Mouse (Mus musculus): ENCODE measurements around the gene Slc9a3. TPM values are rescaled to one million over a fixed set of nuclear protein-coding genes. Genes with fewer than 3 reads are reported as not detected.

The Slc9a3 gene
- polyA plus RNA-seq, 1 experiment from 2014 or later = not detected

DNA sequence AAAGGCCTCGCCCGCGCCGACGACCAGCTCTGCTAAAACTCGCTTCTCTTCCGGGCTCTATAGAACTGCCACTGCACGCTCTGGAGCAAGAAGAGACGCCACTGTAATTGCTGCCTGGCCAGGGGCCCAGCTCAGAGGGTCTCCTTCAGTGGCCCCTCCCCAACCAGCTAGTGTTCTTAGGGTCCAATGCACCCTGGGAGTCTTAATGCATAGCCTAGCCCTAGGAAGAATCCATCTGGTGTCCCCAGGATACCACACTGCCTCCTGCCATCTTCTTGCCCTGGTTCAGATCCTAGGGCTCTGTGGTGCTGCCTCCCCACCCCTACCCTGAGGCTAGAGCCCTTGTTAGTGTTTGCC lies 45.8 kb downstream of the Slc9a3 start:
- WGBS = 9% methylated on average over 9 of the region's 9 CpGs
- peak overlapping the region; percentile 68; the same call in 1 of the 2 replicates for H3K27ac ChIP-seq

DNA sequence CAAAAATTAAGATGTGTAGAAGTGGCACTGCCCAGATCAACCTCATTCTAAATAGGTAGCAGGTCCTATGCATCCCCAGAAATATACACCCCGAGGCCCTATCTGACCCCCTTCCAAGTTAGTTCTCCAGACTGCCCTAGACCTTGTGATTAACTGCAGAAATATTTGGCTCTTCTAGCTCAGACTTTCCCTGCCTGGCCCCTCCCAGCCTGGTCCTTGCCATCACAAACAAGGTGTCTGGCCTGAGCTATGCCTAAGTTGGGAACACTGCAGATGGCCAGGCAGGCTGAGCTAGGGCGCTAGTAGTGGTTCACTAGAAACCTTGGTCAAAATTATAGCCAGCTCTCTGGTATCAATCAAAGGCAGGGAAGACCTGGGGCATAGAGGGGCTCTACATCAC lies 46.2 kb downstream of the Slc9a3 start:
- Histone ChIP-seq H3K4me3 (no peak overlapping the region), H3K27me3 (ENCODE audit: low read depth, poor library complexity, severe bottlenecking) (no peaks in the 10 kb centered on the region), H3K4me1 (peaks cover 11% of the 10 kb centered on the region), H3K36me3 (peaks cover 31% of the 10 kb centered on the region), H3K9me3 (replicated peaks) (no peaks in the 10 kb centered on the region), H3K27ac (no peak overlapping the region)
- WGBS = 80% methylated on average over 2 of the region's 2 CpGs
- no peak for DNase-seq (ENCODE audit: low spot score)

More for the DNA sequence above, 45.8 kb downstream of the Slc9a3 start:
- no peak for DNase-seq (ENCODE audit: low spot score)
- Histone ChIP-seq H3K36me3 (peaks cover 27% of the 10 kb centered on the region), H3K27me3 (ENCODE audit: low read depth, poor library complexity, severe bottlenecking) (no peaks in the 10 kb centered on the region), H3K9me3 (replicated peaks) (no peaks in the 10 kb centered on the region), H3K4me1 (peaks cover 11% of the 10 kb centered on the region), H3K4me3 (peak overlapping the region; percentile 57)

- Histone ChIP-seq H3K4me3 (no peak overlapping the region), H3K36me3 (peaks cover 51% of the 10 kb centered on the region), H3K27me3 (ENCODE audit: low read depth, poor library complexity, severe bottlenecking) (no peaks in the 10 kb centered on the region), H3K27ac (no peak overlapping the region), H3K9me3 (replicated peaks) (no peaks in the 10 kb centered on the region), H3K4me1 (peaks cover 11% of the 10 kb centered on the region)
- 89% methylated on average over 10 of the region's 10 CpGs for WGBS
- DNase-seq (ENCODE audit: low spot score) = no peak
Measured at GRCm38 (mm10) chr13:74169446-74170164, 48.3 kb downstream of the Slc9a3 start.

GRCm38 (mm10) chr13:74172036-74172435 lies 50.8 kb downstream of the Slc9a3 start:
- H3K27me3 ChIP-seq (ENCODE audit: low read depth, poor library complexity, severe bottlenecking) = no peaks in the 10 kb centered on the region
- no peak overlapping the region for H3K27ac ChIP-seq
- 97% methylated on average over 5 of the region's 5 CpGs for WGBS
- H3K4me3 ChIP-seq = no peak overlapping the region
- DNase-seq (ENCODE audit: low spot score) = no peak
- no peaks in the 10 kb centered on the region for H3K9me3 ChIP-seq (replicated peaks)
- peaks cover 2% of the 10 kb centered on the region for H3K4me1 ChIP-seq
- peaks cover 70% of the 10 kb centered on the region for H3K36me3 ChIP-seq

- 91% methylated on average over 5 of the region's 5 CpGs for WGBS
- H3K4me1 ChIP-seq = no peaks in the 10 kb centered on the region
- H3K36me3 ChIP-seq = peaks cover 79% of the 10 kb centered on the region
Measured at GRCm38 (mm10) chr13:74183011-74183695, 61.9 kb downstream of the Slc9a3 start.

GRCm38 (mm10) chr13:74192613-74193012 lies 71.4 kb downstream of the Slc9a3 start:
- no peaks in the 10 kb centered on the region for H3K9me3 ChIP-seq (replicated peaks)
- H3K4me1 ChIP-seq = no peaks in the 10 kb centered on the region
- H3K36me3 ChIP-seq = peaks cover 80% of the 10 kb centered on the region
- no peak overlapping the region for H3K4me3 ChIP-seq
- H3K27me3 ChIP-seq (ENCODE audit: low read depth, poor library complexity, severe bottlenecking) = no peaks in the 10 kb centered on the region
- no peak overlapping the region for H3K27ac ChIP-seq
- 86% methylated on average over 6 of the region's 6 CpGs for WGBS
- DNase-seq (ENCODE audit: low spot score) = no peak

More at GRCm38 (mm10) chr13:74183011-74183695, 61.9 kb downstream of the Slc9a3 start:
- Histone ChIP-seq H3K4me3 (no peak overlapping the region), H3K27ac (no peak overlapping the region), H3K27me3 (ENCODE audit: low read depth, poor library complexity, severe bottlenecking) (no peaks in the 10 kb centered on the region), H3K9me3 (replicated peaks) (no peaks in the 10 kb centered on the region)
- DNase-seq (ENCODE audit: low spot score) = no peak

DNA sequence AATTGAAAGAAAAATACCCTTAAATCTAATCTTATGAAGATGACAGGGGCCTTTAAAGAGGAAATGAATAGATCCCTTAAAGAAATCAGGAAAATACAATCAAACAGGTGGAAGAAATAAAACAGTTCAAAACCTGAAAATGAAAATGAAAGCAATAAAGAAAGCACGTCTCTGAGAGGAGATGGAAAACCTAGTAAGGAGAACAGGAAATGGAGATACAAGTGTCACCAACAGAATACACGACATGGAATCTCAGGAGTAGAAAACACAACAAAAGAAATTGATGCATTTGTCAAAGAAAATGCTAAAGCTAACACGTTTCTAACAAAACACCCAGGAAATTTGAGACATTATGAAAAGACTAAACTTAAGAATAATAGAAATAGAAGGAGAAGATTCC lies 75.2 kb downstream of the Slc9a3 start:
- Histone ChIP-seq H3K36me3 (peaks cover 65% of the 10 kb centered on the region), H3K9me3 (replicated peaks) (no peaks in the 10 kb centered on the region), H3K4me1 (no peaks in the 10 kb centered on the region), H3K4me3 (no peak overlapping the region), H3K27me3 (ENCODE audit: low read depth, poor library complexity, severe bottlenecking) (no peaks in the 10 kb centered on the region), H3K27ac (no peak overlapping the region)
- WGBS = 89% methylated on average over 3 of the region's 3 CpGs
- DNase-seq (ENCODE audit: low spot score) = no peak

- under 1% methylated on average over 39 of the region's 39 CpGs for WGBS
- peak; percentile 94 for DNase-seq (ENCODE audit: low spot score)
- Histone ChIP-seq H3K4me3 (peak within 1 kb of the TSS; percentile 76), H3K36me3 (peaks cover 27% of the 10 kb centered on the region), H3K27me3 (ENCODE audit: low read depth, poor library complexity, severe bottlenecking) (no peaks in the 10 kb centered on the region), H3K27ac (peak within 1 kb of the TSS; percentile 87), H3K9me3 (replicated peaks) (no peaks in the 10 kb centered on the region), H3K4me1 (peaks cover 13% of the 10 kb centered on the region)
Measured at GRCm38 (mm10) chr13:74208317-74208985, 87.2 kb downstream of the Slc9a3 start, which contains the start of gene Exoc3. Exoc3 (minus strand) TSS chr13:74208732.

- Histone ChIP-seq H3K27me3 (ENCODE audit: low read depth, poor library complexity, severe bottlenecking) (no peaks in the 10 kb centered on the region), H3K4me3 (peak overlapping the region; percentile 76), H3K9me3 (replicated peaks) (no peaks in the 10 kb centered on the region), H3K4me1 (peaks cover 13% of the 10 kb centered on the region), H3K27ac (peak overlapping the region; percentile 87), H3K36me3 (peaks cover 22% of the 10 kb centered on the region)
- 25% methylated on average over 12 of the region's 12 CpGs for WGBS
- peak; percentile 32 for DNase-seq (ENCODE audit: low spot score)
Measured at GRCm38 (mm10) chr13:74208986-74209345, 87.7 kb downstream of the Slc9a3 start.

GRCm38 (mm10) chr13:74218441-74218840 lies 97.2 kb downstream of the Slc9a3 start:
- WGBS = 84% methylated on average over 3 of the region's 3 CpGs
- Histone ChIP-seq H3K27ac (no peak overlapping the region), H3K27me3 (ENCODE audit: low read depth, poor library complexity, severe bottlenecking) (0 out of 2 replicates have a peak, but pooled peaks cover 3% of the 10 kb centered on the region), H3K36me3 (no peaks in the 10 kb centered on the region), H3K4me3 (no peak overlapping the region), H3K4me1 (no peaks in the 10 kb centered on the region), H3K9me3 (replicated peaks) (no peaks in the 10 kb centered on the region)
- no peak for DNase-seq (ENCODE audit: low spot score)

Data from limb, embryonic 10.5 days (tissue).